Mouse (Mus musculus) lung, adult 2 months (tissue): ENCODE results near the gene Prkch.

Experiments
- CTCF ChIP-seq: fragments of 200-500 bp; IDR thresholded peaks from 2 replicates; pipeline ENCODE4 v1.5.1; 2011; ENCODE audit warnings: mild to moderate bottlenecking, low read length, control low read depth; ENCODE audit not compliant: insufficient read depth
- POLR2A ChIP-seq: fragments of 200-500 bp; IDR thresholded peaks from 2 replicates; pipeline ENCODE4 v1.6.1; 2011; ENCODE audit warnings: low read depth, mild to moderate bottlenecking, control low read depth, low read length, borderline replicate concordance; ENCODE audit errors: extremely low read depth

- no peak for TF ChIP-seq POLR2A
- TF ChIP-seq CTCF = no peak
Observed at GRCm38 (mm10) chr12:73544736-73545671, 39.6 kb upstream of the Prkch start.
